Mouse (Mus musculus): ENCODE results near the gene Gnai2. TPM values are rescaled to one million over a fixed set of nuclear protein-coding genes. Genes with fewer than 3 reads are reported as not detected.

Gene Gnai2
- polyA plus RNA-seq, 1 experiment from 2014 or later, result 423 TPM

DNA sequence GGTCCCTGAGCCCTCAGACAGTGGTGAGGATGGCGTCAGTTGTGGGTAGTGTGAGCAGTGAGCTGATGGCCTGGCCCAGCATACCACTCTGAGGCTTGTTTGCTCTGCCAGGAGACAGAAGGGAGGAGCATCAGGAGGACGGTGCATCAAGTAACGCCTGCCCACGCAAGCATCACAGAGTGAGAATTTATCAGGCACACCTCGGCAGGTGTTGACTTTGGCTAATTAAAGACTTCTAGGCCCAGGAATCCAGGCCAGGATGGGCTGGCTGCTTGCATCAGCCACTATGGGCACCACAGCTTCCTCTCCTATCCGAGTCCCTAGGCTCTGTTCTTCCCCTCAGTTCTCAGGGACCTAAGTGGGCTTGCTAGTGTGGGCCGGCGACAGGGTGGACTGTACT lies 27.2 kb upstream of the Gnai2 start:
- no peaks in the 10 kb centered on the region for H3K36me3 ChIP-seq (ENCODE audit: control insufficient read depth, insufficient read depth, low read length)
- 89% methylated on average over 8 of the region's 8 CpGs for WGBS
- H3K4me2 ChIP-seq (ENCODE audit: low read length), result no peak overlapping the region
- H3K4me3 ChIP-seq (ENCODE audit: low read depth, low read length), result no peak overlapping the region
- H3K27me3 ChIP-seq (replicated peaks; ENCODE audit: control insufficient read depth, insufficient read depth, low read length), result peaks cover 8% of the 10 kb centered on the region
- H3K9ac ChIP-seq (ENCODE audit: low read length), result no peak overlapping the region
- H3K4me1 ChIP-seq (ENCODE audit: control insufficient read depth, insufficient read depth, low read length), result peaks cover 22% of the 10 kb centered on the region
- ATAC-seq, result no peak
- DNase-seq (ENCODE audit: low spot score), result no peak
- no peaks in the 10 kb centered on the region for H3K9me3 ChIP-seq (replicated peaks; ENCODE audit: control insufficient read depth, low read length)
- H3K27ac ChIP-seq (ENCODE audit: low read depth, low read length), result no peak overlapping the region

GRCm38 (mm10) chr9:107660777-107661176 lies 25.6 kb upstream of the Gnai2 start:
- H3K9ac ChIP-seq (ENCODE audit: low read length), result no peak overlapping the region
- H3K36me3 ChIP-seq (ENCODE audit: control insufficient read depth, insufficient read depth, low read length), result no peaks in the 10 kb centered on the region
- H3K27me3 ChIP-seq (replicated peaks; ENCODE audit: control insufficient read depth, insufficient read depth, low read length), result no peaks in the 10 kb centered on the region
- DNase-seq (ENCODE audit: low spot score) (no peak), ATAC-seq (no peak)
- no peak overlapping the region for H3K27ac ChIP-seq (ENCODE audit: low read depth, low read length)
- no peak overlapping the region for H3K4me3 ChIP-seq (ENCODE audit: low read depth, low read length)
- H3K4me1 ChIP-seq (ENCODE audit: control insufficient read depth, insufficient read depth, low read length), result peaks cover 15% of the 10 kb centered on the region
- no peak overlapping the region for H3K4me2 ChIP-seq (ENCODE audit: low read length)
- 62% methylated on average over 3 of the region's 3 CpGs for whole genome bisulfite sequencing
- H3K9me3 ChIP-seq (replicated peaks; ENCODE audit: control insufficient read depth, low read length), result no peaks in the 10 kb centered on the region

GRCm38 (mm10) chr9:107659961-107660360 lies 24.8 kb upstream of the Gnai2 start:
- Histone ChIP-seq H3K9me3 (replicated peaks; ENCODE audit: control insufficient read depth, low read length) (no peaks in the 10 kb centered on the region), H3K9ac (ENCODE audit: low read length) (no peak overlapping the region; the same call in 1 of the 2 replicates), H3K4me2 (ENCODE audit: low read length) (no peak overlapping the region), H3K27me3 (replicated peaks; ENCODE audit: control insufficient read depth, insufficient read depth, low read length) (no peaks in the 10 kb centered on the region), H3K36me3 (ENCODE audit: control insufficient read depth, insufficient read depth, low read length) (no peaks in the 10 kb centered on the region), H3K4me3 (ENCODE audit: low read depth, low read length) (no peak overlapping the region), H3K27ac (ENCODE audit: low read depth, low read length) (peak overlapping the region; percentile 66), H3K4me1 (ENCODE audit: control insufficient read depth, insufficient read depth, low read length) (peaks cover 15% of the 10 kb centered on the region)
- 78% methylated on average over 3 of the region's 3 CpGs for WGBS
- ATAC-seq, result peak; percentile 19; the same call in 1 of the 2 replicates
- no peak for DNase-seq (ENCODE audit: low spot score)

GRCm38 (mm10) chr9:107659551-107659950 lies 24.4 kb upstream of the Gnai2 start:
- peak; percentile 68 for DNase-seq (ENCODE audit: low spot score)

DNA sequence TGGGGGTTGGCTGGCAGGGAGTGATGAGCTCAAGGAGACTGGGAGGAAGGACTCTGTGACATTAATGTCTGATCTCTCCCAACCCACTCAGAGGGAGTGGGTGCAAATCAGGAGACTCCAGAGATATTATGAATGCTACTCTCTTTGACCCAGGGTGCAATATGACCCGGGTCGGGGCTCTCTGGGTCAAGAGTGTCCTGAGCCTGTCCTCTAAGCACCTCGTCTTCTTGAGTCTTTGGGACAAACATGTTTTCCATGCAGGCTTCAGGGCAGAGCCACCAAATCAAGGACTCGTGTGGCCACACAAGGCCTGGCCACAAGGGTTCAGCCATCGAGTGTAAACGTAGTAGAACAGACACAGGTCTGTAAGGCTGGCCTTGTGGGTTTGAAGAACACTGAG lies 22.9 kb upstream of the Gnai2 start:
- Histone ChIP-seq H3K36me3 (ENCODE audit: control insufficient read depth, insufficient read depth, low read length) (no peaks in the 10 kb centered on the region), H3K4me1 (ENCODE audit: control insufficient read depth, insufficient read depth, low read length) (peaks cover 9% of the 10 kb centered on the region), H3K4me3 (ENCODE audit: low read depth, low read length) (no peak overlapping the region), H3K27me3 (replicated peaks; ENCODE audit: control insufficient read depth, insufficient read depth, low read length) (no peaks in the 10 kb centered on the region), H3K27ac (ENCODE audit: low read depth, low read length) (no peak overlapping the region), H3K9ac (ENCODE audit: low read length) (no peak overlapping the region), H3K9me3 (replicated peaks; ENCODE audit: control insufficient read depth, low read length) (no peaks in the 10 kb centered on the region), H3K4me2 (ENCODE audit: low read length) (no peak overlapping the region)
- DNase-seq (ENCODE audit: low spot score), result no peak
- WGBS, result 94% methylated on average over 6 of the region's 6 CpGs
- no peak for ATAC-seq

More at GRCm38 (mm10) chr9:107659551-107659950, 24.4 kb upstream of the Gnai2 start:
- Histone ChIP-seq H3K9ac (ENCODE audit: low read length) (peak overlapping the region; percentile 8; the same call in 1 of the 2 replicates), H3K9me3 (replicated peaks; ENCODE audit: control insufficient read depth, low read length) (no peaks in the 10 kb centered on the region), H3K27me3 (replicated peaks; ENCODE audit: control insufficient read depth, insufficient read depth, low read length) (no peaks in the 10 kb centered on the region), H3K27ac (ENCODE audit: low read depth, low read length) (peak overlapping the region; percentile 66), H3K4me2 (ENCODE audit: low read length) (no peak overlapping the region), H3K36me3 (ENCODE audit: control insufficient read depth, insufficient read depth, low read length) (no peaks in the 10 kb centered on the region), H3K4me1 (ENCODE audit: control insufficient read depth, insufficient read depth, low read length) (peaks cover 15% of the 10 kb centered on the region), H3K4me3 (ENCODE audit: low read depth, low read length) (no peak overlapping the region)
- 31% methylated on average over 10 of the region's 10 CpGs for WGBS
- peak; percentile 85 for ATAC-seq

DNA sequence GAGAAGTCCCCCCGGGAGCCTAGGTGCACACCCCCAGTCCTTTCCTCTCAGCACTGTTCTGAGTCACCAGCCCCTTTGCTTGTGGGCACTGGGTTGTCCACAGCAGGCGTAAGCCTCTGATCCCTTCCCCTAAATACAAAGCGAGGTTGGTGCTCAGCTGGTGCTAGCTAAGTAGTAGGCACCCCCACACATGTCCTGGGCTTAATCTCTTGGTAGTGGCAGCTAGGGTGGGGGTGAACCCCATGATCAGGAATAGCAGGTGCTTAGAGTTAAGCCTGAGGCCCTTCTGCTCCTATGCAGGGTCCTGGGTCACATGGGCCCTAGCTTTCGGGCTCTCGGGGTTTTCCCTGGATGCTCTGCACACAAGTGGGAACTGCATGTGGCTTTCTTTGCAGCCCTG lies 22.0 kb upstream of the Gnai2 start:
- Histone ChIP-seq H3K36me3 (ENCODE audit: control insufficient read depth, insufficient read depth, low read length) (no peaks in the 10 kb centered on the region), H3K27ac (ENCODE audit: low read depth, low read length) (no peak overlapping the region), H3K4me3 (ENCODE audit: low read depth, low read length) (no peak overlapping the region), H3K9me3 (replicated peaks; ENCODE audit: control insufficient read depth, low read length) (no peaks in the 10 kb centered on the region), H3K27me3 (replicated peaks; ENCODE audit: control insufficient read depth, insufficient read depth, low read length) (no peaks in the 10 kb centered on the region), H3K4me2 (ENCODE audit: low read length) (no peak overlapping the region), H3K4me1 (ENCODE audit: control insufficient read depth, insufficient read depth, low read length) (peaks cover 8% of the 10 kb centered on the region; the same call in 1 of the 2 replicates), H3K9ac (ENCODE audit: low read length) (no peak overlapping the region)
- no peak for DNase-seq (ENCODE audit: low spot score)
- no peak for ATAC-seq
- 92% methylated on average over 5 of the region's 5 CpGs for WGBS

GRCm38 (mm10) chr9:107654585-107654984 lies 19.4 kb upstream of the Gnai2 start:
- Histone ChIP-seq H3K4me3 (ENCODE audit: low read depth, low read length) (no peak overlapping the region), H3K4me1 (ENCODE audit: control insufficient read depth, insufficient read depth, low read length) (peaks cover 24% of the 10 kb centered on the region), H3K27me3 (replicated peaks; ENCODE audit: control insufficient read depth, insufficient read depth, low read length) (no peaks in the 10 kb centered on the region), H3K9me3 (replicated peaks; ENCODE audit: control insufficient read depth, low read length) (no peaks in the 10 kb centered on the region), H3K27ac (ENCODE audit: low read depth, low read length) (no peak overlapping the region), H3K9ac (ENCODE audit: low read length) (no peak overlapping the region), H3K36me3 (ENCODE audit: control insufficient read depth, insufficient read depth, low read length) (no peaks in the 10 kb centered on the region), H3K4me2 (ENCODE audit: low read length) (no peak overlapping the region)
- no peak for ATAC-seq
- DNase-seq (ENCODE audit: low spot score), result no peak
- WGBS, result 84% methylated on average over 4 of the region's 4 CpGs

DNA sequence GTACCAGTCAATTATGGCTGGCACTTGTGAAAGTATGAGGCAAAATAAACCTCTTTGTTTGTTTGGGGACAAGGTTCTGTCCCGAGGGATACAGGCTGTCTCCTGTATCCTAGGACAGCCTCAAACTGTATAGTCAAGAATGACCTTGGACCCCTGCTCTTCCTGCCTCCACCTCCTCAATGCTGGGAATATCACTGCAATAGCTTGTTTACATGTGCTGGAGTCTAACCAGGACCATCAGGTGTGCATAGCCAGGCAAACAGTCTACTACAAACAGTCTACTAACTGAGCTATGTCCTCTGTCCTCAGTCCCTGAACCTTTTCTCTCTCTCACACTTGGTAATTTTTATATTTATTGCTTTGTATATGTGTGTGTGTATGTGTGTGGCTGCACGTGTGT lies 18.3 kb upstream of the Gnai2 start:
- no peak overlapping the region for H3K4me3 ChIP-seq (ENCODE audit: low read depth, low read length)
- H3K27ac ChIP-seq (ENCODE audit: low read depth, low read length), result no peak overlapping the region
- 82% methylated on average over 2 of the region's 2 CpGs for WGBS
- no peaks in the 10 kb centered on the region for H3K9me3 ChIP-seq (replicated peaks; ENCODE audit: control insufficient read depth, low read length)
- no peak for ATAC-seq
- H3K4me1 ChIP-seq (ENCODE audit: control insufficient read depth, insufficient read depth, low read length), result peaks cover 23% of the 10 kb centered on the region
- no peaks in the 10 kb centered on the region for H3K27me3 ChIP-seq (replicated peaks; ENCODE audit: control insufficient read depth, insufficient read depth, low read length)
- H3K9ac ChIP-seq (ENCODE audit: low read length), result no peak overlapping the region
- no peak for DNase-seq (ENCODE audit: low spot score)
- H3K36me3 ChIP-seq (ENCODE audit: control insufficient read depth, insufficient read depth, low read length), result no peaks in the 10 kb centered on the region
- H3K4me2 ChIP-seq (ENCODE audit: low read length), result no peak overlapping the region

- Histone ChIP-seq H3K4me3 (ENCODE audit: low read depth, low read length) (no peak overlapping the region), H3K27ac (ENCODE audit: low read depth, low read length) (peak overlapping the region; percentile 74), H3K4me1 (ENCODE audit: control insufficient read depth, insufficient read depth, low read length) (peaks cover 23% of the 10 kb centered on the region), H3K36me3 (ENCODE audit: control insufficient read depth, insufficient read depth, low read length) (no peaks in the 10 kb centered on the region), H3K9ac (ENCODE audit: low read length) (no peak overlapping the region), H3K9me3 (replicated peaks; ENCODE audit: control insufficient read depth, low read length) (no peaks in the 10 kb centered on the region), H3K27me3 (replicated peaks; ENCODE audit: control insufficient read depth, insufficient read depth, low read length) (no peaks in the 10 kb centered on the region), H3K4me2 (ENCODE audit: low read length) (no peak overlapping the region)
- DNase-seq (ENCODE audit: low spot score), result peak; percentile 76
- 12% methylated on average over 12 of the region's 12 CpGs for WGBS
- ATAC-seq, result peak; percentile 86
Observed at GRCm38 (mm10) chr9:107650708-107651481, 15.7 kb upstream of the Gnai2 start.
